Mouse (Mus musculus) intestine, embryonic 14.5 days (tissue): ENCODE measurements around the gene Plk3. TPM values are rescaled to one million over a fixed set of nuclear protein-coding genes. Genes with fewer than 3 reads are reported as not detected.

Experiments
- ATAC-seq: fragments of 200-750 bp; cut with Nextera tagmentation; replicated peaks from 2 replicates; pipeline ENCODE4 v1.8.0; 2017; ENCODE audit warnings: low read depth, moderate number of reproducible peaks, moderate TSS enrichment, moderate library complexity; ENCODE audit not compliant: low FRiP score, low TSS enrichment
- DNase-seq: peaks from one replicate; pipeline ENCODE4 v3.0.0-alpha.2; 2018; ENCODE audit warnings: low spot score
- H3K27ac ChIP-seq: fragments of 300-500 bp; sonication (generic); 2 replicates; pipeline ENCODE4 v1.5.1; 2014; ENCODE audit warnings: low read depth, mild to moderate bottlenecking, control low read depth
- H3K27me3 ChIP-seq: fragments of 300-500 bp; sonication (generic); replicated peaks from 2 replicates; pipeline ENCODE4 v1.6.1; 2014; ENCODE audit warnings: low read length, control low read depth; ENCODE audit not compliant: control insufficient read depth, insufficient read depth
- H3K36me3 ChIP-seq: fragments of 300-500 bp; sonication (generic); 2 replicates; pipeline ENCODE4 v1.6.1; 2014; ENCODE audit warnings: low read length, control low read depth; ENCODE audit not compliant: control insufficient read depth, insufficient read depth
- H3K4me1 ChIP-seq: fragments of 300-500 bp; sonication (generic); replicated peaks from 2 replicates; pipeline ENCODE4 v1.6.1; 2014; ENCODE audit warnings: low read length, control low read depth, mixed read lengths; ENCODE audit not compliant: control insufficient read depth, insufficient read depth
- H3K4me2 ChIP-seq: fragments of 300-500 bp; sonication (generic); 2 replicates; pipeline ENCODE4 v1.6.1; 2014; ENCODE audit warnings: low read length
- H3K4me3 ChIP-seq: fragments of 300-500 bp; sonication (generic); 2 replicates; pipeline ENCODE4 v1.5.1; 2014; ENCODE audit warnings: low read depth, low read length, control low read depth, mixed read lengths
- H3K9ac ChIP-seq: fragments of 300-500 bp; sonication (generic); 2 replicates; pipeline ENCODE4 v1.6.1; 2014; ENCODE audit warnings: mild to moderate bottlenecking, low read length
- H3K9me3 ChIP-seq: fragments of 300-500 bp; sonication (generic); 2 replicates; pipeline ENCODE4 v1.6.1; 2016; ENCODE audit warnings: low read length, control low read depth; ENCODE audit not compliant: control insufficient read depth
- WGBS: fragments of 180-500 bp; shearing (Covaris S2); extraction: QIAGEN DNeasy Blood & Tissue Kit; methylation state at CpG from one replicate; pipeline ENCODE4 v1.1.7; 2014; 5-methylcytosine and 5-hydroxymethylcytosine counted together
- polyA plus RNA-seq: library from polyadenylated mRNA; unstranded; fragments of >200 nt; fragmentation: Nextera tagmentation; extraction: Ambion mirVana; gene quantifications from 2 replicates; pipeline ENCODE4 v1.2.1, GENCODE M21; 2014

Gene Plk3
- polyA plus RNA-seq, 1 experiment from 2014 or later: 3.7 TPM

DNA sequence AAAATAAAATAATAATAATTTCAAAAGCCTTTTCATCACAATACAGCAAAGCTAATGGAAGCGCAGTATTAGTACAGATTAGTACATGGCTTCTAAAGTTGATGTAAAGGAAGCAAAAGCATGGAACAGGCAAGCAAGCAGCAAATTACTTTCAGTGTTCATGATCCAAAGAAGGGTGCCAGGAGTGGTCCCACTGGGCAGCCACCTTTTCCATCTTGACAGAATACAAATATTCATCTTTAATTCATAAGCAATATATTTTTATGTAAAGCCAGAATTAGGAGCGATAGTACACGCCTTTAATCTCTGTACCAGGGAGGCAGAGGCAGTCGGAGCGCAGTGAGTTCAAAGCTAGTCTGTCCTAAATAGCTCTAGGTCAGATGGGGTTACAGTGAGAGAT lies 14.1 kb downstream of the Plk3 start:
- Histone ChIP-seq H3K4me2 (peak overlapping the region; percentile 100), H3K4me1 (peaks cover 15% of the 10 kb centered on the region; the same call in 1 of the 2 replicates), H3K27ac (peak overlapping the region; percentile 93), H3K36me3 (peaks cover 2% of the 10 kb centered on the region; the same call in 1 of the 2 replicates), H3K27me3 (no peaks in the 10 kb centered on the region), H3K9me3 (no peaks in the 10 kb centered on the region), H3K9ac (peak overlapping the region; percentile 72), H3K4me3 (peak overlapping the region; percentile 69)
- no peak for DNase-seq
- ATAC-seq: no peak
- 78% methylated on average over 5 of the region's 5 CpGs for WGBS

DNA sequence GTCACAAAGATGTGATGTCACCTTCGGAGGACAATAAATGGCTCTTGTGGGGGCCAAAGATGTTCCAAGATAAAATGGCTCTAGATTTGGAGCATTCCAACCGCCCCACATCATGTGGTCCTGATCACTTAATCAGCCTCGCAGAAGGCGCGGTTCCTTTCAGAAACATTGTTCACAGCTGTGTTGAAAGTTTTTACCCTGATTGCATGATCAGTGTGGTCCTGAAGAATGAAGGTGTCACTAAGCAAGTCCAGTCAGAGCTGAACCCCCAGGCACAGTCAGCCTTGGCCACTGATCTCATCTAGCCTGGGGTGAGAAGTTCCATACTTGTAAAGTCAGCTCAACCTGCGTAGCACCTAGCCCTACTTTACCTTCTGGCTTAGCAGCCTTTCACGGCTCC lies 15.8 kb downstream of the Plk3 start:
- H3K4me3 ChIP-seq: no peak overlapping the region
- H3K9me3 ChIP-seq: no peaks in the 10 kb centered on the region
- DNase-seq: no peak
- no peak overlapping the region for H3K27ac ChIP-seq
- peaks cover 16% of the 10 kb centered on the region; the same call in 1 of the 2 replicates for H3K36me3 ChIP-seq
- H3K9ac ChIP-seq: no peak overlapping the region
- no peak overlapping the region for H3K4me2 ChIP-seq
- 97% methylated on average over 7 of the region's 7 CpGs for WGBS
- peaks cover 11% of the 10 kb centered on the region; the same call in 1 of the 2 replicates for H3K4me1 ChIP-seq
- ATAC-seq: no peak
- no peaks in the 10 kb centered on the region for H3K27me3 ChIP-seq

DNA sequence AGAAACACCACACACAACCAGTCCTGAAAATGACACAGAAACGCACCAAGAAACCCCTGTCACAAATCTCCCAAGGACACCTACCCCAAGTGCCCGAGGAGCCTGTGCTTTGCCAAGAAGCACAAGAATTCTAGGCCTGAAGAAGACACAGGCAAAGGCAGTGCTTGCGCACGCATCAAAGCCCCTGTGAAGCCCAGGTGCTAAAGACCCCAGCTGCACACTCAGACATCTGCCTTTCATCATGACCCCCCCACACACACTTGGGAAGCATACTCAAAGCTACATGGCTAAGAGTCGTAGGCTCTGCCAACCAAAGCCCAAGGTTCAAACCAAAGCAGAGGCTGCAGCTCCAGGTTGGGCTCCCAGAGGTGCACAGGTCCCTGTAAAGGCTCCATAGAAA lies 18.2 kb downstream of the Plk3 start:
- no peaks in the 10 kb centered on the region for H3K27me3 ChIP-seq
- ATAC-seq (no peak), DNase-seq (no peak)
- peaks cover 32% of the 10 kb centered on the region for H3K36me3 ChIP-seq
- H3K9ac ChIP-seq: no peak overlapping the region
- no peak overlapping the region for H3K4me2 ChIP-seq
- H3K4me3 ChIP-seq: no peak overlapping the region
- H3K4me1 ChIP-seq: peaks cover 5% of the 10 kb centered on the region; the same call in 1 of the 2 replicates
- H3K27ac ChIP-seq: no peak overlapping the region
- WGBS: 87% methylated on average over 5 of the region's 5 CpGs
- no peaks in the 10 kb centered on the region for H3K9me3 ChIP-seq

DNA sequence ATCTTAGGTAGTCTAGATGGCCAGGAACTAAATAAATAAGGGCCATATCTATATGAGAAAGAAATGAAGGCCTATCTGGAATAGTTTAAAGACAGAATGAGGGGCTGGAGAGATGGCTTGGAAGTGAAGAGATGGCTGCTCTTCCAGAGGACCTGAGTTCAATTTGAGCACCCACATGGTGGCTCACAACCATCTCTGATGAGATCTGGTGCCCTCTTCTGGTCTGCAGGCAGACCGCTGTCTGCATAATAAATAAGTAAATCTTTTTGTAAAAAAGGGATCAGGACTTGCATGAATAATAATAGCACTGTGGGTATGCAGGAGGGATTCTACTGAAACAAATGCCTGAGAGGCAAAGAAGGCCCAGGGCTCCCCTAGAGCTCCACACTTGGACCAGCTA lies 20.5 kb downstream of the Plk3 start:
- DNase-seq: no peak
- H3K4me3 ChIP-seq: no peak overlapping the region
- ATAC-seq: no peak
- H3K9me3 ChIP-seq: no peaks in the 10 kb centered on the region
- no peak overlapping the region for H3K27ac ChIP-seq
- 80% methylated on average over 1 of the region's 1 CpGs for WGBS
- peaks cover 55% of the 10 kb centered on the region for H3K36me3 ChIP-seq
- H3K27me3 ChIP-seq: no peaks in the 10 kb centered on the region
- H3K4me2 ChIP-seq: no peak overlapping the region
- no peak overlapping the region for H3K9ac ChIP-seq
- H3K4me1 ChIP-seq: no peaks in the 10 kb centered on the region

DNA sequence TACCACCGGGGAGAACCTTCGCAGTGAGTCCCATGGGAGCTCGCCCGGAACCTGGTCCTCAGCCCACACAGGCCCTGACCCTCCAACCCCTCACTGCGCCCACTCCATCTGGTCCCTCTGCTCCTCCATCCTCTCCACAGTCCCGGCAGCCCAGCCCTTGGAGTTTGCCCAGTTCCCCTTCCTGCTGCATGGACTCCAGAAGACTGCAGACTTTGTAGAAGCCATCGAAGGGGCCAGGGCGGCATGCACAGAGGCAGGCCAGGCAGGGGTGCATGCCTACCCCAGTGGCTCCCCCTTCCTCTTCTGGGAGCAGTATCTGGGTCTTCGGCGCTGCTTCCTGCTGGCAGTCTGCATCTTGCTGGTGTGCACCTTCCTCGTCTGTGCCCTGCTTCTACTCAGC lies 22.8 kb downstream of the Plk3 start:
- WGBS: 89% methylated on average over 11 of the region's 11 CpGs
- no peak overlapping the region for H3K4me2 ChIP-seq
- no peaks in the 10 kb centered on the region for H3K9me3 ChIP-seq
- H3K9ac ChIP-seq: no peak overlapping the region
- H3K27ac ChIP-seq: no peak overlapping the region
- no peaks in the 10 kb centered on the region for H3K4me1 ChIP-seq
- no peaks in the 10 kb centered on the region for H3K27me3 ChIP-seq
- DNase-seq (no peak), ATAC-seq (no peak)
- peaks cover 64% of the 10 kb centered on the region for H3K36me3 ChIP-seq
- H3K4me3 ChIP-seq: no peak overlapping the region

DNA sequence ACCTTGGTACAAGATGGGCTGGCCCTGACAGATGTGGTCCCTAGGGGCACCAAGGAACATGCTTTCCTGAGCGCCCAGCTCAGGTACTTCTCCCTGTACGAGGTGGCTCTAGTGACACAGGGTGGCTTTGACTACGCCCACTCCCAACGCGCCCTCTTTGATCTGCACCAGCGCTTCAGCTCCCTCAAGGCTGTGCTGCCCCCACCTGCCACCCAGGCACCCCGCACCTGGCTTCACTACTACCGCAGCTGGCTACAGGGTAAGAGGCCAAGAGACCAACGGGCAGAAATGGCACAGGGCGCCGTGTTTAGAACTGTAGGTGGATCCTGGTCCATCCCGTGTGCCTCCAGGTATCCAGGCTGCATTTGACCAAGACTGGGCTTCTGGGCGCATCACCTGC lies 23.5 kb downstream of the Plk3 start:
- Histone ChIP-seq H3K27me3 (no peaks in the 10 kb centered on the region), H3K4me2 (no peak overlapping the region), H3K4me3 (no peak overlapping the region), H3K27ac (no peak overlapping the region), H3K9ac (no peak overlapping the region), H3K36me3 (peaks cover 64% of the 10 kb centered on the region), H3K4me1 (no peaks in the 10 kb centered on the region), H3K9me3 (no peaks in the 10 kb centered on the region)
- ATAC-seq (no peak), DNase-seq (no peak)
- 85% methylated on average over 13 of the region's 13 CpGs for WGBS

DNA sequence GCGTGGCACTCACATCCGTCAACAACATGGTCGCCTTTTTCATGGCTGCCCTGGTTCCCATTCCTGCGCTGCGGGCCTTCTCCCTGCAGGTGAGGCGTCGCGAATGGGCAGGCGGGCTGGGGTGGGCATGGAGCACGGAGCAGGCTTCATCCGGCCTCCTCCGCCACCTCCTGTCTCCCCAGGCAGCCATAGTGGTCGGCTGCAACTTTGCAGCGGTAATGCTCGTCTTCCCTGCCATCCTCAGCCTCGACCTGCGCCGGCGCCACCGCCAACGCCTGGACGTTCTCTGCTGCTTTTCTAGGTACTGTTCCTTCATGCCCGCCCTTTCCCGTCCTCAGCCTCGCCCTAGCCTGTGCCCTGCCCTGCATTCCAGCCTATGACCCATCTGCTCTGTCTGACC lies 24.4 kb downstream of the Plk3 start:
- Histone ChIP-seq H3K4me1 (no peaks in the 10 kb centered on the region), H3K36me3 (peaks cover 59% of the 10 kb centered on the region), H3K4me3 (no peak overlapping the region), H3K9ac (no peak overlapping the region), H3K27me3 (no peaks in the 10 kb centered on the region), H3K27ac (no peak overlapping the region), H3K4me2 (no peak overlapping the region), H3K9me3 (no peaks in the 10 kb centered on the region)
- ATAC-seq (no peak), DNase-seq (no peak)
- 91% methylated on average over 25 of the region's 25 CpGs for WGBS

DNA sequence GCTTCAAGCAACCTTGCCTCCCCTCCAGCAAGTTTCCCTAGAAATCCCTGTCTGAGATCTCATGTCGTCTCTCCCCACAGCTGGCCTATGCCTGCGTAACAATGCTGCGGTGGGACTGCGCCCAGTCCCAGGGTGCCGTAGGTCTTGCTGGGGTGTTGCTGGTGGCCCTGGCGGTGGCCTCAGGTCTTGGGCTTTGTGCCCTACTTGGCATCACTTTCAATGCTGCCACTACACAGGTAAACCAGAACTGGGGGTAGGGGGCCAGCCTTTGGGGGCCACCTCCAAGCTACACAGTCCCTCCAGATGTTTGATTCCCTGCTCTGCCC lies 25.3 kb downstream of the Plk3 start:
- H3K4me1 ChIP-seq: no peaks in the 10 kb centered on the region
- no peak overlapping the region for H3K9ac ChIP-seq
- peaks cover 53% of the 10 kb centered on the region for H3K36me3 ChIP-seq
- H3K4me3 ChIP-seq: no peak overlapping the region
- H3K9me3 ChIP-seq: no peaks in the 10 kb centered on the region
- no peak for ATAC-seq
- H3K4me2 ChIP-seq: no peak overlapping the region
- no peak for DNase-seq
- WGBS: 95% methylated on average over 6 of the region's 6 CpGs
- H3K27ac ChIP-seq: no peak overlapping the region
- no peaks in the 10 kb centered on the region for H3K27me3 ChIP-seq

DNA sequence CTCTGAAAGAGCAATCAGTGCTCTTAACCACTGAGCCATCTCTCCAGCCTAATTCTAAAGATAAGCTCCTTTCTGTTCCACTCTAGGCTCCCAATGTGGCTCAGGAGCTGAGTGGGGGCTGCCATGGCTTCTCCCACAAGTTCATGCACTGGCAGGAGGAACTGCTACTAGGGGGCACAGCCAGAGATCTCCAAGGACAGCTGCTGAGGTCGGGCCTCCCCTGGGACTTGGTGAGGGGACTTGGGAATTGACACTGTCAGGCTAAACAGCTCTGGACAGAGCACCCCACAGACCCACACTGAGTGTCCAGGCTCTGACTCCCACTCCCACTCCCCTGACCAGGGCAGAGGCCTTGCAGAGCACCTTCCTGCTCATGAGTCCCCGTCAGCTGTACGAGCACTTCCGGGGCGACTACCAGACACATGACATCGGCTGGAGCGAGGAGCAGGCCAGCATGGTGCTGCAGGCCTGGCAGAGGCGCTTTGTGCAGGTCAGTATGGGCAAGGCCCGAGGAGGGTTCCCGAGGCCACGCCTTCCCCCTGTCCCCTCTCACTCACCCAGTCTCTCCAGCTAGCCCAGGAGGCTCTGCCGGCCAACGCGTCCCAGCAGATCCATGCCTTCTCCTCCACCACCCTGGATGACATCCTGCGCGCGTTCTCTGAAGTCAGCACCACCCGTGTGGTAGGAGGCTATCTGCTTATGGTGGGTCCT lies 25.8 kb downstream of the Plk3 start:
- Histone ChIP-seq H3K4me2 (no peak overlapping the region), H3K27me3 (no peaks in the 10 kb centered on the region), H3K9ac (no peak overlapping the region), H3K36me3 (peaks cover 48% of the 10 kb centered on the region), H3K4me3 (no peak overlapping the region), H3K27ac (no peak overlapping the region), H3K9me3 (no peaks in the 10 kb centered on the region), H3K4me1 (no peaks in the 10 kb centered on the region)
- DNase-seq: no peak
- WGBS: 89% methylated on average over 18 of the region's 18 CpGs
- ATAC-seq: no peak
